Mouse (Mus musculus): ENCODE results near the gene Lmx1b. TPM values are rescaled to one million over a fixed set of nuclear protein-coding genes. Genes with fewer than 3 reads are reported as not detected.

The Lmx1b gene
- polyA plus RNA-seq, 1 experiment from 2014 or later, result 0.04 TPM

Other genes with a start within 250 kb of the Lmx1b start
- 6.9 and 8.1 TPM in 2 replicates for gene Zbtb34, start 209.2 kb downstream of the Lmx1b start, polyA plus RNA-seq (2016; fragmentation: Nextera tagmentation; extraction: Ambion mirVana)
- 13.6 and 14.8 TPM in 2 replicates for gene Zbtb43, start 172.0 kb downstream of the Lmx1b start, polyA plus RNA-seq (2016; fragmentation: Nextera tagmentation; extraction: Ambion mirVana)
- gene Mvb12b, start 247.4 kb upstream of the Lmx1b start, polyA plus RNA-seq (2016; fragmentation: Nextera tagmentation; extraction: Ambion mirVana), result 16.1 and 16.6 TPM in 2 replicates

Data from heart, embryonic 12.5 days (tissue).